Mouse (Mus musculus) embryonic facial prominence, embryonic 14.5 days (tissue): ENCODE results near the gene Bnc2. TPM values are rescaled to one million over a fixed set of nuclear protein-coding genes. Genes with fewer than 3 reads are reported as not detected.
A peak's percentile ranks its signal among the peaks of the same experiment; 100 is the strongest.

Experiments
- ATAC-seq: fragments of 200-750 bp; cut with Nextera tagmentation; 2 replicates; pipeline ENCODE4 v1.8.0; 2017; ENCODE audit warnings: low read depth, moderate number of reproducible peaks, moderate TSS enrichment
- DNase-seq: peaks from one replicate; pipeline ENCODE4 v3.0.0-alpha.2; 2015; ENCODE audit warnings: low spot score
- H3K27ac ChIP-seq: fragments of 300-500 bp; sonication (generic); replicated peaks from 2 replicates; pipeline ENCODE4 v1.5.1; 2014; ENCODE audit warnings: low read depth, mild to moderate bottlenecking, low read length, moderate library complexity
- H3K27me3 ChIP-seq: fragments of 300-500 bp; sonication (generic); replicated peaks from 2 replicates; pipeline ENCODE4 v1.6.1; 2014; ENCODE audit warnings: low read length; ENCODE audit not compliant: control insufficient read depth, insufficient read depth
- H3K36me3 ChIP-seq: fragments of 300-500 bp; sonication (generic); 2 replicates; pipeline ENCODE4 v1.6.1; 2014; ENCODE audit warnings: low read length, mixed read lengths; ENCODE audit not compliant: control insufficient read depth, insufficient read depth
- H3K4me1 ChIP-seq: fragments of 300-500 bp; sonication (generic); 2 replicates; pipeline ENCODE4 v1.6.1; 2014; ENCODE audit warnings: antibody characterized with exemption, low read length; ENCODE audit not compliant: control insufficient read depth, insufficient read depth
- H3K4me2 ChIP-seq: fragments of 300-500 bp; sonication (generic); 2 replicates; pipeline ENCODE4 v1.6.1; 2014; ENCODE audit warnings: low read depth, mild to moderate bottlenecking, low read length, moderate library complexity, mixed read lengths
- H3K4me3 ChIP-seq: fragments of 300-500 bp; sonication (generic); 2 replicates; pipeline ENCODE4 v1.5.1; 2014; ENCODE audit warnings: low read depth, mild to moderate bottlenecking, low read length
- H3K9ac ChIP-seq: fragments of 300-500 bp; sonication (generic); 2 replicates; pipeline ENCODE4 v1.6.1; 2014; ENCODE audit warnings: low read depth, mild to moderate bottlenecking, low read length, moderate library complexity, mixed read lengths
- H3K9me3 ChIP-seq: fragments of 300-500 bp; sonication (generic); 2 replicates; pipeline ENCODE4 v1.6.1; 2016; ENCODE audit warnings: low read length; ENCODE audit not compliant: control insufficient read depth
- WGBS: fragments of 180-500 bp; shearing (Covaris S2); extraction: QIAGEN DNeasy Blood & Tissue Kit; methylation state at CpG from one replicate; pipeline ENCODE4 v1.1.7; 2014; 5-methylcytosine and 5-hydroxymethylcytosine counted together
- polyA plus RNA-seq: library from polyadenylated mRNA; unstranded; fragments of >200 nt; fragmentation: Nextera tagmentation; extraction: Ambion mirVana; gene quantifications from 2 replicates; pipeline ENCODE4 v1.2.1, GENCODE M21; 2014

Bnc2 gene
- polyA plus RNA-seq, 1 experiment from 2014 or later, result 23.9 TPM

- H3K4me2 ChIP-seq, result no peak overlapping the region
- H3K4me1 ChIP-seq, result no peaks in the 10 kb centered on the region; the same call in 1 of the 2 replicates
- H3K36me3 ChIP-seq, result no peaks in the 10 kb centered on the region
- H3K27ac ChIP-seq, result no peak overlapping the region
- H3K27me3 ChIP-seq, result no peaks in the 10 kb centered on the region
- WGBS, result 85% methylated on average over 6 of the region's 6 CpGs
- no peak overlapping the region for H3K9ac ChIP-seq
- no peak for ATAC-seq
- no peak overlapping the region for H3K4me3 ChIP-seq
- no peak for DNase-seq
- H3K9me3 ChIP-seq, result no peaks in the 10 kb centered on the region
These were observed 204.8 kb downstream of the Bnc2 start for GRCm38 (mm10) chr4:84470106-84470885.

- Histone ChIP-seq H3K9me3 (peaks cover under 1% of the 10 kb centered on the region; the same call in 1 of the 2 replicates), H3K4me3 (no peak overlapping the region), H3K4me1 (no peaks in the 10 kb centered on the region; the same call in 1 of the 2 replicates), H3K27me3 (no peaks in the 10 kb centered on the region), H3K36me3 (no peaks in the 10 kb centered on the region), H3K9ac (no peak overlapping the region), H3K4me2 (no peak overlapping the region), H3K27ac (no peak overlapping the region)
- WGBS, result 88% methylated on average over 4 of the region's 4 CpGs
- no peak for ATAC-seq
- no peak for DNase-seq
These were observed 205.7 kb downstream of the Bnc2 start for GRCm38 (mm10) chr4:84469400-84469799.

GRCm38 (mm10) chr4:84467722-84468121 is 207.4 kb downstream of the Bnc2 start:
- no peak overlapping the region for H3K4me2 ChIP-seq

DNA sequence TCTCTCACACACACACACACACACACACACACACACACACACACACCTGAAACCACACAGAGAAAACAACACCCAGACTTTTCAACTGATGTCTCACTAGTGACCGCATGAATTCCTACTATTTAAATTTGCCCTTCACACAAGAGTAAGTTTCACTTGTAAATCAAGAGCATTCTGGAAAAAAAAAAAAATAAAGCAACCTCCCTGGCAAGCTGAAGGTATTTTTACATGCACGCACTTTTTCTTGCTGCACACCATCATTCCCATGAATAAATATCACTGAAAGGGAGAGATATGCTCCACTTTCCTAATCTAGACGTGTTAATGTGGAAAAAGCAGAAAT is 216.9 kb downstream of the Bnc2 start:
- no peak overlapping the region; the same call in 1 of the 2 replicates for H3K9ac ChIP-seq
- ATAC-seq, result no peak
- WGBS, result 59% methylated on average over 3 of the region's 3 CpGs
- DNase-seq, result no peak
- H3K27me3 ChIP-seq, result no peaks in the 10 kb centered on the region
- H3K27ac ChIP-seq, result 0 out of 2 replicates have a peak overlapping the region, but pooled peaks have one; percentile 63
- H3K4me1 ChIP-seq, result peaks cover 36% of the 10 kb centered on the region
- H3K4me2 ChIP-seq, result no peak overlapping the region
- no peaks in the 10 kb centered on the region for H3K36me3 ChIP-seq
- H3K9me3 ChIP-seq, result peaks cover 12% of the 10 kb centered on the region
- H3K4me3 ChIP-seq, result no peak overlapping the region

More at GRCm38 (mm10) chr4:84467722-84468121, 207.4 kb downstream of the Bnc2 start:
- Histone ChIP-seq H3K27me3 (no peaks in the 10 kb centered on the region), H3K36me3 (no peaks in the 10 kb centered on the region), H3K4me1 (no peaks in the 10 kb centered on the region; the same call in 1 of the 2 replicates), H3K4me3 (no peak overlapping the region), H3K27ac (no peak overlapping the region), H3K9me3 (peaks cover 12% of the 10 kb centered on the region), H3K9ac (no peak overlapping the region)
- DNase-seq (no peak), ATAC-seq (no peak)
- WGBS, result 64% methylated on average over 3 of the region's 3 CpGs

DNA sequence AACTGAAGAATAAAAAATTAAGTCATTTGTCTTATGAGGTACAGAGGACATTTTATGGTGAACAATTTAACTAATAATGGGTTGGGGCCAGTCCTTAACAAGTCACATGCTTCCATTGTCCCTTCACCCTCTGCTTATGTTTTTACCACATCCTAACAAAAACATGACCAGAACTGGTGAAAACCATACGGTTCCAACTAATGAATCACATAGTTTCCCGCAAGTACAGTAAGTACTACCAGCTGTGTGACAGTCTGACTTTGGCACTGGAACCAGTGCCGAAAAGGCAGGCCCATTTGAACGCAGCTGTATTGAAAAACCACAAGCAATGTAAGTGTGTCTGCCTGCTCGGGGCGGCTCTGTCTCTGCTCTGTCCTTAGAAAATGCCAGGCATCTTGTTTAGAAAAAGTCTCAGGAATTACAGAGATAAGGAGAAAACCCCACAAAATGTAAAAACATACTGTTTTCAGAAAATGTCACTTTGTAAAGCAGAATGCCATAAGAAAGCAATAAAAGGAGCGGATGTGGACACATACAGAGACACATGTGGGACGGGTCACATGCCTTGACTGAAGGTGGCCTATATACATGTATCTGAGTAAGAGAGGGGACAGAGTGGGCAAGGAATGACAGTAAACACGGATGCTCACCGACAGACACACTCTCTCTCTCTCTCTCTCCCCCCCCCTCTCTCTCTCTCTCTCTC is 217.4 kb downstream of the Bnc2 start:
- Histone ChIP-seq H3K4me3 (no peak overlapping the region), H3K27ac (peak overlapping the region; percentile 63; the same call in 1 of the 2 replicates), H3K9me3 (peaks cover 9% of the 10 kb centered on the region), H3K9ac (no peak overlapping the region; the same call in 1 of the 2 replicates), H3K27me3 (no peaks in the 10 kb centered on the region), H3K4me1 (peaks cover 39% of the 10 kb centered on the region), H3K36me3 (no peaks in the 10 kb centered on the region), H3K4me2 (no peak overlapping the region; the same call in 1 of the 2 replicates)
- DNase-seq, result peak; percentile 85
- ATAC-seq, result peak; percentile 61; the same call in 1 of the 2 replicates
- WGBS, result 30% methylated on average over 10 of the region's 10 CpGs

GRCm38 (mm10) chr4:84456853-84457249 is 218.2 kb downstream of the Bnc2 start:
- ATAC-seq (no peak), DNase-seq (no peak)
- Histone ChIP-seq H3K4me2 (peak overlapping the region; percentile 34), H3K27ac (0 out of 2 replicates have a peak overlapping the region, but pooled peaks have one; percentile 2), H3K9ac (no peak overlapping the region), H3K4me3 (no peak overlapping the region), H3K9me3 (0 out of 2 replicates have a peak, but pooled peaks cover under 1% of the 10 kb centered on the region), H3K36me3 (no peaks in the 10 kb centered on the region), H3K4me1 (peaks cover 41% of the 10 kb centered on the region), H3K27me3 (no peaks in the 10 kb centered on the region)
- 50% methylated on average over 5 of the region's 5 CpGs for WGBS

DNA sequence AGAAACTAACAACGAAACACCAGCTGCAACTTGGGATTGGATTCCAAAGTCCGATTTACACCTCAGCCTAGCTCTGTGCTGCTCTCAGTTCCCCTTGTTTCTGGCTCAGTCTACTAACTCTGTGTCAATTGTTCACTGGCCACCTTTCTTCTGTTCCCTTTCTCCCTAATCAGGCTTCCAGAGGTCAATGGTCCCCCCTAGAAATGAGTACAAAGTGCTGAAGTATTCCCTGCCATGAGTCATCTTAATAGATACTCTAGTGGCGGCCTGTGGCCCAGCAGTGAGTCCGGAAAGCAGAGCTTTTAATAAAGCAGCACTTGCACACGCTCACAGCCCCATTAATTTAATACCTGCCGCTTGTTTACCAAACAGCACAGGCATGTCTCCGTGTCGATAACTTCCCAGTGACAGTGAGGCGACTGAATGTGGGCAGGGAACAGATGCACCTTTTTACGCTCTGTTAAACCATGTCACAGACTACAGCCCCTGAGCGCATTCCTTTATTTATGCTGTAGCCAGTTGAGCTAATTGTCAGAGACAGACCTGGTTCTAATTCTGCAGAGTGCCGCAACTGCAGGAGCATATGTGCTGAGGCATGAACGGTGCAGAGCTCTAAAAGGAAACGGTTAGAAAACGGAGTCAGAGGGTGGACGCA is 218.8 kb downstream of the Bnc2 start:
- DNase-seq, result peak; percentile 5
- no peaks in the 10 kb centered on the region for H3K9me3 ChIP-seq
- 0 out of 2 replicates have a peak overlapping the region, but pooled peaks have one; percentile 2 for H3K27ac ChIP-seq
- peak overlapping the region; percentile 34 for H3K4me2 ChIP-seq
- H3K27me3 ChIP-seq, result no peaks in the 10 kb centered on the region
- peaks cover 41% of the 10 kb centered on the region for H3K4me1 ChIP-seq
- H3K36me3 ChIP-seq, result no peaks in the 10 kb centered on the region
- no peak overlapping the region for H3K4me3 ChIP-seq
- ATAC-seq, result no peak
- WGBS, result 38% methylated on average over 16 of the region's 16 CpGs
- no peak overlapping the region for H3K9ac ChIP-seq

- WGBS, result 23% methylated on average over 3 of the region's 3 CpGs
- DNase-seq, result peak; percentile 66
- peak; percentile 34 for ATAC-seq
- H3K27ac ChIP-seq, result peak overlapping the region; percentile 48; the same call in 1 of the 2 replicates
- no peak overlapping the region for H3K4me3 ChIP-seq
- no peaks in the 10 kb centered on the region for H3K36me3 ChIP-seq
- H3K27me3 ChIP-seq, result no peaks in the 10 kb centered on the region
- peak overlapping the region; percentile 10; the same call in 1 of the 2 replicates for H3K4me2 ChIP-seq
- H3K9ac ChIP-seq, result no peak overlapping the region
- H3K4me1 ChIP-seq, result peaks cover 45% of the 10 kb centered on the region
- no peaks in the 10 kb centered on the region for H3K9me3 ChIP-seq
These were observed 220.6 kb downstream of the Bnc2 start for GRCm38 (mm10) chr4:84454493-84454892.
